Mouse (Mus musculus) erythroblast, embryonic 14.5 days (primary cell): ENCODE results near the gene Ubn1.

ENCODE experiments used
- GATA1 ChIP-seq: IDR thresholded peaks from 2 replicates; pipeline ENCODE4 v1.6.1; 2012; ENCODE audit warnings: low read length, inconsistent platforms, mixed read lengths
- TAL1 ChIP-seq: IDR thresholded peaks from 3 replicates; pipeline ENCODE4 v1.6.1; 2012; ENCODE audit warnings: low read length, inconsistent platforms, mixed read lengths

DNA sequence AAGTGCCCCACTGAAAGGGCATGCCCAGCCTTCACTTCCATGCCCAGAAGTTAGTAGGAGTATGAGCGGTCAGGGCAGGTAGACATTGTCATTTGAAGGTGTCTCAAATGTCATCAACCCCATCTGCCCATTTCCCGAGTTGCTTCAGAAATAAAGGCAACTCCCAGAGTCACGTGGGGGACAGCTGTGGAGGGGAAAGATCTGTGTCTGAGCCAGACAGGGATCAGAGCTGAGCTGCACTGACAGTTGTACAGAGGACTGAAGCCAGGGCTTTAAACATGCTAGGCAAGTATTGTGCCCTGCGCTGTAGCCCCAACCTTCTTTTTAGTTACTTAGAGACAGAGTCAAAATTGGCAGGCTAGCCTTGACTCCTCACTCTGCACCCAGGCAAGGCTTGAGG lies 70.0 kb downstream of the Ubn1 start:
- no peak for TF ChIP-seq TAL1
- TF ChIP-seq GATA1: no peak
